ENCODE assay signal across 8 mouse cellular contexts in genomic region chr4:141618565-141619243, GRCm38 (mm10). TPM values are rescaled to one million over a fixed set of nuclear protein-coding genes. Genes with fewer than 3 reads are reported as not detected.
A peak's percentile ranks its signal among the peaks of the same experiment; 100 is the strongest.
DNase-seq lines count a peak whose midpoint lies in the region; ATAC-seq and TF ChIP-seq lines count a peak whose summit lies in the region.

Tmem82 (minus strand) TSS chr4:141618633.

- WGBS in intestine, embryonic 16.5 days: 24% methylated on average over 19 of the region's 20 CpGs
- 19% methylated on average over 20 of the region's 20 CpGs for WGBS in lung, embryonic 15.5 days

- H3K27me3 ChIP-seq in ES-Bruce4 (ENCODE audit: control insufficient read depth, insufficient read depth, low read length, poor library complexity, severe bottlenecking): no peaks in the 10 kb centered on the region
- H3K27me3 ChIP-seq in intestine, embryonic 16.5 days (replicated peaks; ENCODE audit: control insufficient read depth, insufficient read depth, low read length): no peaks in the 10 kb centered on the region
- H3K27me3 ChIP-seq in lung, embryonic 15.5 days: no peaks in the 10 kb centered on the region

- H3K27ac ChIP-seq in ES-Bruce4 (ENCODE audit: insufficient read depth, low read length): no peak within 1 kb of the TSS
- peak within 1 kb of the TSS; percentile 80 for H3K27ac ChIP-seq in intestine, embryonic 16.5 days (ENCODE audit: low read length)
- H3K27ac ChIP-seq in lung, embryonic 15.5 days: no peak within 1 kb of the TSS

- no peaks in the 10 kb centered on the region for H3K9me3 ChIP-seq in ES-Bruce4 (replicated peaks; ENCODE audit: control insufficient read depth, insufficient read depth, low read length, poor library complexity, severe bottlenecking)
- no peaks in the 10 kb centered on the region for H3K9me3 ChIP-seq in intestine, embryonic 16.5 days (ENCODE audit: control insufficient read depth, low read length)
- H3K9me3 ChIP-seq in lung, embryonic 15.5 days: no peaks in the 10 kb centered on the region

- TF ChIP-seq POLR2A in ES-Bruce4 (IDR thresholded peaks at IDR 0.05; ENCODE audit: insufficient read depth, low read length): no peak

- TF ChIP-seq CTCF in ES-Bruce4 (IDR thresholded peaks at IDR 0.05; ENCODE audit: low read depth, low read length): peak; percentile 73

- H3K9ac ChIP-seq in ES-Bruce4 (ENCODE audit: low read depth, poor library complexity, severe bottlenecking): peak within 1 kb of the TSS; percentile 43
- H3K9ac ChIP-seq in intestine, embryonic 16.5 days (ENCODE audit: low read depth, low read length): peak within 1 kb of the TSS; percentile 73
- peak within 1 kb of the TSS; percentile 27; the same call in 1 of the 2 replicates for H3K9ac ChIP-seq in lung, embryonic 15.5 days

- TF ChIP-seq EP300 in ES-Bruce4 (IDR thresholded peaks at IDR 0.05; ENCODE audit: insufficient read depth, low read depth, low read length): no peak

- peak within 1 kb of the TSS; percentile 62 for H3K4me3 ChIP-seq in ES-Bruce4 (ENCODE audit: low read depth, low read length)
- peak within 1 kb of the TSS; percentile 56 for H3K4me3 ChIP-seq in intestine, embryonic 16.5 days (ENCODE audit: low read length)
- peak within 1 kb of the TSS; percentile 26 for H3K4me3 ChIP-seq in lung, embryonic 15.5 days

- peaks cover 2% of the 10 kb centered on the region for H3K4me1 ChIP-seq in ES-Bruce4 (ENCODE audit: control insufficient read depth, insufficient read depth, low read length)
- peaks cover 21% of the 10 kb centered on the region for H3K4me1 ChIP-seq in intestine, embryonic 16.5 days (ENCODE audit: control insufficient read depth, insufficient read depth, low read length)
- peaks cover 21% of the 10 kb centered on the region for H3K4me1 ChIP-seq in lung, embryonic 15.5 days

- peak within 1 kb of the TSS; percentile 54 for H3K4me2 ChIP-seq in intestine, embryonic 16.5 days (ENCODE audit: low read depth, low read length)
- H3K4me2 ChIP-seq in lung, embryonic 15.5 days: peak within 1 kb of the TSS; percentile 67

- H3K36me3 ChIP-seq in ES-Bruce4 (ENCODE audit: control insufficient read depth, insufficient read depth, low read length, poor library complexity, severe bottlenecking): no peaks in the 10 kb centered on the region
- no peaks in the 10 kb centered on the region for H3K36me3 ChIP-seq in intestine, embryonic 16.5 days (ENCODE audit: control insufficient read depth, insufficient read depth, low read length)
- H3K36me3 ChIP-seq in lung, embryonic 15.5 days: no peaks in the 10 kb centered on the region

- peak; percentile 61 for ATAC-seq in granulocyte monocyte progenitor cell, adult 5-6 weeks (replicated peaks; ENCODE audit: poor library complexity, severe bottlenecking)
- ATAC-seq in intestine, embryonic 16.5 days: peak; percentile 1
- peak; percentile 20; the same call in 1 of the 2 replicates for ATAC-seq in lung, embryonic 15.5 days (ENCODE audit: borderline replicate concordance, extremely low read depth, low FRiP score, low TSS enrichment)
- ATAC-seq in neutrophil, adult 5-6 weeks (ENCODE audit: extremely low read depth, insufficient number of reproducible peaks, low FRiP score, poor library complexity, severe bottlenecking): peak; percentile 58

- DNase-seq in A20 (ENCODE audit: low read depth, low spot score): peak; percentile 74
- DNase-seq in cerebellum, adult 9-11 months: peak; percentile 59
- no peak for DNase-seq in urinary bladder, postnatal 10 days (ENCODE audit: low spot score)

RNA-seq across cellular contexts. Expression of gene Tmem82, which starts in this region (rescaled TPM):
- 3.4 and 4.5 TPM in 2 replicates for polyA plus RNA-seq in ES-Bruce4 (2011; ENCODE audit: insufficient read depth, insufficient read length, low read depth, missing spikeins)
- total RNA-seq in granulocyte monocyte progenitor cell, adult 5-6 weeks (2014; fragmentation: Nextera tagmentation): 1.7 and 3.8 TPM in 2 replicates
- 0.72 TPM in 1 of 2 replicates, not detected in the other for total RNA-seq in granulocyte monocyte progenitor cell, adult 5-6 weeks (2017)
- polyA plus RNA-seq in intestine, embryonic 16.5 days (2015; fragmentation: Nextera tagmentation; extraction: Ambion mirVana): 31.7 and 36.4 TPM in 2 replicates
- polyA plus RNA-seq in lung, embryonic 15.5 days (2015; fragmentation: Nextera tagmentation; extraction: Ambion mirVana): 0.49 and 0.58 TPM in 2 replicates
- not detected in 2 replicates for total RNA-seq in neutrophil, adult 5-6 weeks (2017)

Comparison
In these comparisons a context has a peak if more than half of its experiments do, and no peak if none do; other contexts are left out.
1. Peak in ATAC-seq, H3K4me3 ChIP-seq, H3K9ac ChIP-seq and H3K4me2 ChIP-seq in lung, embryonic 15.5 days; RNA of the gene not detected or under 1 TPM.
2. Peak in ATAC-seq in neutrophil, adult 5-6 weeks; RNA of the gene not detected or under 1 TPM.
3. ATAC-seq: peak in every context shown above with its lines; median percentile 61 in granulocyte monocyte progenitor cell, adult 5-6 weeks; 58 in neutrophil, adult 5-6 weeks; 20 in lung, embryonic 15.5 days; 1 in intestine, embryonic 16.5 days.